Mouse (Mus musculus) layer of hippocampus, adult 2 months (tissue): ENCODE measurements at regions not wholly inside any gene's neighbourhood (a gene's known extent, or its start where the extent isn't known, plus 50 kb on each side); places are given as distances from the start of the nearest gene placed in this dataset.

ENCODE experiments used
- DNase-seq, 2 experiments: peaks; one replicate each; pipeline ENCODE4 v3.0.0; 2022; ENCODE audit warnings: low spot score in 2 of 2
- H3K27ac ChIP-seq: fragments of 200-600 bp; 2 replicates; pipeline ENCODE4 v1.8.1; 2022
- H3K4me3 ChIP-seq: fragments of 200-600 bp; 2 replicates; pipeline ENCODE4 v1.8.1; 2022; ENCODE audit warnings: mild to moderate bottlenecking
- CTCF ChIP-seq: fragments of 200-600 bp; conservative IDR thresholded peaks from 2 replicates; pipeline ENCODE4 v1.8.1; 2022; ENCODE audit warnings: antibody characterized with exemption, mild to moderate bottlenecking, moderate library complexity

DNA sequence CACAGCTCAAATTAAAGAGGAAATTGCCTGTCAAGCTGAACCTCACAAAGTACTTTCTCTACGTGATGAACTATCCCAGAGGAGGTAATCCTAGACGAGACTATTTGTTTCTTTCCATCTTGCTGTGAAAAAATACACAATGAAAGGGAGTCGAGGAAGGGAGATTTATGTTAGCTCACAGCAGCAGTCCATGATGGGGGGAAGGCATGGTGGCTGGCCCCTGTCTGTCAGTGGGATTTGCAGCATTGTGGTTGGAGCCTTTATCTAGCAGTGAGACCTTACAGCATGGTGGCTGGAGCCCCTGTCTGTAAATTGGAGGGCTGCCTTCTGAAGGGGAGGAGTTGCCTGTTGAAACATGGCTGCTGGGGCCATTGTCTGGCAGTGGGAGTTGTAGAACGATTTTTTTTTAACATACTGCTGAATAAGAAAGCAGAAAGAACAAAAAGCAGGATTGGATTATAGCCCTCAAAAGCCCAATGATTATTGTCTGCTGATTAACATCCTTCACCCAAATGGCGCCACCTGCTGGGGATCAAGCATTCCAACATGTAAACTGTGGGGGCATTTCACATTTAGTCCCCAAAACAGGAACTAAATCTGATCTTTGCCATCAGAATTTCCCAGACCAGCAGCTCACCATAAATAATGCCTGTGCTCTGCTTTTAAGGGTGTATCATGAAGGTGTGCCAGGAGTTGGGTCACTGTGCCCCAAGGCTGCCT is 54.0 kb upstream of the Ripor2 start:
- no peak for DNase-seq
- Histone ChIP-seq H3K27ac (no peak overlapping the region), H3K4me3 (no peak overlapping the region)
- TF ChIP-seq CTCF = peak; percentile 68
